Comparison of ENCODE assay signal across 11 mouse cellular contexts in genomic region chr2:74678891-74679595, GRCm38 (mm10). TPM values are rescaled to one million over a fixed set of nuclear protein-coding genes. Genes with fewer than 3 reads are reported as not detected.
DNase-seq lines count a peak whose midpoint lies in the region; ATAC-seq and TF ChIP-seq lines count a peak whose summit lies in the region.
"Had no signal": no experiment of that assay in that cellular context is flagged by ENCODE, and none has a peak within 500 bp of the region (broad histone marks: within the 10 kb centered on the region; RNA-seq: fewer than 3 reads in every experiment).

Gene Hoxd11 (plus strand): TSS chr2:74679557.

- H3K4me1 ChIP-seq in kidney, embryonic 14.5 days (ENCODE audit: control insufficient read depth, insufficient read depth, low read length), result peaks cover 34% of the 10 kb centered on the region
- H3K4me1 ChIP-seq in ES-Bruce4 (ENCODE audit: control insufficient read depth, insufficient read depth, low read length), result no peaks in the 10 kb centered on the region
- peaks cover 22% of the 10 kb centered on the region for H3K4me1 ChIP-seq in embryonic facial prominence, embryonic 10.5 days
- H3K4me1 ChIP-seq in limb, embryonic 13.5 days, result peaks cover 18% of the 10 kb centered on the region
- H3K4me1 ChIP-seq in forebrain, embryonic 15.5 days, result peaks cover 16% of the 10 kb centered on the region

- TF ChIP-seq CTCF in ES-Bruce4 (IDR thresholded peaks at IDR 0.05; ENCODE audit: low read depth, low read length), result no peak

- peak within 1 kb of the TSS; percentile 85 for H3K4me3 ChIP-seq in kidney, embryonic 14.5 days (ENCODE audit: low read length)
- H3K4me3 ChIP-seq in ES-Bruce4 (ENCODE audit: low read depth, low read length), result peak within 1 kb of the TSS; percentile 9; the same call in 1 of the 2 replicates
- no peak within 1 kb of the TSS for H3K4me3 ChIP-seq in embryonic facial prominence, embryonic 10.5 days
- peak within 1 kb of the TSS; percentile 79 for H3K4me3 ChIP-seq in limb, embryonic 13.5 days
- no peak within 1 kb of the TSS for H3K4me3 ChIP-seq in forebrain, embryonic 15.5 days

- H3K9ac ChIP-seq in kidney, embryonic 14.5 days (ENCODE audit: low read depth, low read length), result peak within 1 kb of the TSS; percentile 99
- no peak within 1 kb of the TSS for H3K9ac ChIP-seq in ES-Bruce4 (ENCODE audit: low read depth, poor library complexity, severe bottlenecking)
- H3K9ac ChIP-seq in limb, embryonic 13.5 days, result peak within 1 kb of the TSS; percentile 99
- H3K9ac ChIP-seq in forebrain, embryonic 15.5 days (replicated peaks), result no peak within 1 kb of the TSS

- 2% methylated on average over 15 of the region's 15 CpGs for WGBS in kidney, embryonic 14.5 days
- 2% methylated on average over 15 of the region's 15 CpGs for WGBS in embryonic facial prominence, embryonic 10.5 days
- WGBS in limb, embryonic 13.5 days, result 4% methylated on average over 15 of the region's 15 CpGs
- 2% methylated on average over 15 of the region's 15 CpGs for WGBS in forebrain, embryonic 15.5 days

- no peaks in the 10 kb centered on the region for H3K9me3 ChIP-seq in kidney, embryonic 14.5 days (ENCODE audit: control insufficient read depth, low read length)
- no peaks in the 10 kb centered on the region for H3K9me3 ChIP-seq in ES-Bruce4 (replicated peaks; ENCODE audit: control insufficient read depth, insufficient read depth, low read length, poor library complexity, severe bottlenecking)
- no peaks in the 10 kb centered on the region for H3K9me3 ChIP-seq in embryonic facial prominence, embryonic 10.5 days
- H3K9me3 ChIP-seq in limb, embryonic 13.5 days, result no peaks in the 10 kb centered on the region
- no peaks in the 10 kb centered on the region for H3K9me3 ChIP-seq in forebrain, embryonic 15.5 days

- H3K4me2 ChIP-seq in kidney, embryonic 14.5 days (replicated peaks; ENCODE audit: low read depth, low read length), result peak within 1 kb of the TSS; percentile 85
- H3K4me2 ChIP-seq in limb, embryonic 13.5 days (replicated peaks), result peak within 1 kb of the TSS; percentile 75
- H3K4me2 ChIP-seq in forebrain, embryonic 15.5 days (replicated peaks), result no peak within 1 kb of the TSS

- H3K36me3 ChIP-seq in kidney, embryonic 14.5 days (ENCODE audit: control insufficient read depth, insufficient read depth, low read length), result 0 out of 2 replicates have a peak, but pooled peaks cover 1% of the 10 kb centered on the region
- no peaks in the 10 kb centered on the region for H3K36me3 ChIP-seq in ES-Bruce4 (ENCODE audit: control insufficient read depth, insufficient read depth, low read length, poor library complexity, severe bottlenecking)
- H3K36me3 ChIP-seq in embryonic facial prominence, embryonic 10.5 days (replicated peaks), result no peaks in the 10 kb centered on the region
- no peaks in the 10 kb centered on the region for H3K36me3 ChIP-seq in limb, embryonic 13.5 days
- H3K36me3 ChIP-seq in forebrain, embryonic 15.5 days, result no peaks in the 10 kb centered on the region

- TF ChIP-seq EP300 in ES-Bruce4 (IDR thresholded peaks at IDR 0.05; ENCODE audit: insufficient read depth, low read depth, low read length), result no peak

- H3K27ac ChIP-seq in kidney, embryonic 14.5 days (ENCODE audit: low read depth, low read length), result peak within 1 kb of the TSS; percentile 97
- H3K27ac ChIP-seq in ES-Bruce4 (ENCODE audit: insufficient read depth, low read length), result no peak within 1 kb of the TSS
- no peak within 1 kb of the TSS for H3K27ac ChIP-seq in embryonic facial prominence, embryonic 10.5 days (replicated peaks)
- peak within 1 kb of the TSS; percentile 98 for H3K27ac ChIP-seq in limb, embryonic 13.5 days
- H3K27ac ChIP-seq in forebrain, embryonic 15.5 days (replicated peaks), result no peak within 1 kb of the TSS

- peaks cover 43% of the 10 kb centered on the region for H3K27me3 ChIP-seq in kidney, embryonic 14.5 days (ENCODE audit: control insufficient read depth, insufficient read depth, low read length)
- peaks cover 64% of the 10 kb centered on the region for H3K27me3 ChIP-seq in ES-Bruce4 (ENCODE audit: control insufficient read depth, insufficient read depth, low read length, poor library complexity, severe bottlenecking)
- peaks cover 100% of the 10 kb centered on the region for H3K27me3 ChIP-seq in embryonic facial prominence, embryonic 10.5 days (replicated peaks; ENCODE audit: low read depth, poor library complexity, severe bottlenecking)
- H3K27me3 ChIP-seq in limb, embryonic 13.5 days, result peaks cover 73% of the 10 kb centered on the region
- H3K27me3 ChIP-seq in forebrain, embryonic 15.5 days, result peaks cover 100% of the 10 kb centered on the region

- no peak for DNase-seq in kidney, adult 18-20 months
- peak; percentile 38 for DNase-seq in embryonic facial prominence, embryonic 10.5 days (ENCODE audit: low spot score)
- no peak for DNase-seq in testis, postnatal 14 days (ENCODE audit: low spot score)
- DNase-seq: cerebellum, adult 18-20 months; left cerebral cortex, postnatal 4 days; lung, postnatal 36 days had no signal

- no peak for ATAC-seq in kidney, embryonic 14.5 days (ENCODE audit: low FRiP score, low TSS enrichment)
- no peak for ATAC-seq in limb, embryonic 13.5 days (ENCODE audit: low FRiP score, low read depth)
- no peak for ATAC-seq in forebrain, embryonic 15.5 days (replicated peaks)

- no peak for TF ChIP-seq POLR2A in ES-Bruce4 (IDR thresholded peaks at IDR 0.05; ENCODE audit: insufficient read depth, low read length)

RNA-seq across cellular contexts. Expression of gene Hoxd11, which starts in this region (rescaled TPM):
- 54.5 and 56.2 TPM in 2 replicates for polyA plus RNA-seq in kidney, embryonic 14.5 days (2014; fragmentation: Nextera tagmentation; extraction: Ambion mirVana)
- not detected in 2 replicates for polyA plus RNA-seq in ES-Bruce4 (2011; ENCODE audit: insufficient read depth, insufficient read length, low read depth, missing spikeins)
- not detected in 2 replicates for polyA plus RNA-seq in embryonic facial prominence, embryonic 10.5 days (2016; fragmentation: Nextera tagmentation; extraction: Ambion mirVana)
- 19.1 TPM in 2 replicates for polyA plus RNA-seq in limb, embryonic 13.5 days (2015; fragmentation: Nextera tagmentation; extraction: Ambion mirVana)
- not detected in 2 replicates for polyA plus RNA-seq in forebrain, embryonic 15.5 days (2015; fragmentation: Nextera tagmentation; extraction: Ambion mirVana)
- polyA plus RNA-seq: thymus, postnatal 0 days had no signal

Comparison
In these comparisons a context has a peak if more than half of its experiments do, and no peak if none do; other contexts are left out.
1. RNA of gene Hoxd11 (polyA plus RNA-seq): 54.5 to 56.2 TPM in kidney, embryonic 14.5 days and 19.1 TPM in limb, embryonic 13.5 days; not detected in ES-Bruce4, not detected in embryonic facial prominence, embryonic 10.5 days and not detected in forebrain, embryonic 15.5 days; every median in the first group is over 10 times any median in the second.
2. Peak in DNase-seq in embryonic facial prominence, embryonic 10.5 days; RNA of the gene not detected or under 1 TPM.
3. H3K27ac ChIP-seq: peak in kidney, embryonic 14.5 days (single experiment) and limb, embryonic 13.5 days (single experiment); none in ES-Bruce4 (single experiment), embryonic facial prominence, embryonic 10.5 days (single experiment) and forebrain, embryonic 15.5 days (single experiment).
4. H3K4me3 ChIP-seq: peak in kidney, embryonic 14.5 days (single experiment), ES-Bruce4 (single experiment) and limb, embryonic 13.5 days (single experiment); none in embryonic facial prominence, embryonic 10.5 days (single experiment) and forebrain, embryonic 15.5 days (single experiment).
5. H3K9ac ChIP-seq: peak in kidney, embryonic 14.5 days (single experiment) and limb, embryonic 13.5 days (single experiment); none in ES-Bruce4 (single experiment) and forebrain, embryonic 15.5 days (single experiment).